ENCODE assay signal across 8 mouse cellular contexts in the genomic region with DNA sequence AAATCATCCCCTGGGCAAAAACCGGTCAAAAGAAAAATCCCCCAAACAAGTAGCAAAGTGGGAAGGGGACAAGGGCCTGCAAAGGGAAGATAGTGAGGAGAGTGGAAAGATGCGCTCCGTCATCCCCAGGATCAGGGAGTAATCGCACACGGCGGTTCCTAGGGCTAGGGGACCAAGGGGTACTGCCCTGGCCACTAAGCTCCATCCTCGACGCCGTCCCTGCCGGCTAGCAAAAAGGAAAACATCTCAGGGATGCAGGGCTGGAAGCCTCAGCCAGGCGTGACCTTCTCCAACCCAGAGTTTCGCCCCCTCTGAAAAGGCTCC. TPM values are rescaled to one million over a fixed set of nuclear protein-coding genes. Genes with fewer than 3 reads are reported as not detected.
DNase-seq lines count a peak whose midpoint lies in the region; ATAC-seq and TF ChIP-seq lines count a peak whose summit lies in the region.

No protein-coding gene starts in this region.

- H3K4me2 ChIP-seq in lung, embryonic 16.5 days (ENCODE audit: low read depth, low read length): peak overlapping the region; percentile 74

- no peaks in the 10 kb centered on the region for H3K9me3 ChIP-seq in lung, embryonic 16.5 days (ENCODE audit: control insufficient read depth, low read length)
- H3K9me3 ChIP-seq in hindbrain, embryonic 10.5 days: no peaks in the 10 kb centered on the region

- H3K9ac ChIP-seq in lung, embryonic 16.5 days (ENCODE audit: low read length): peak overlapping the region; percentile 83

- peaks cover 18% of the 10 kb centered on the region for H3K4me1 ChIP-seq in lung, embryonic 16.5 days (replicated peaks; ENCODE audit: control insufficient read depth, insufficient read depth, low read length)
- H3K4me1 ChIP-seq in cortical plate, adult 2 months (ENCODE audit: control insufficient read depth, insufficient read depth, low read length): peaks cover 6% of the 10 kb centered on the region; the same call in 1 of the 2 replicates
- peaks cover 23% of the 10 kb centered on the region for H3K4me1 ChIP-seq in hindbrain, embryonic 10.5 days (replicated peaks)

- H3K27me3 ChIP-seq in lung, embryonic 16.5 days (ENCODE audit: control insufficient read depth, insufficient read depth, low read depth, low read length): no peaks in the 10 kb centered on the region
- no peaks in the 10 kb centered on the region for H3K27me3 ChIP-seq in hindbrain, embryonic 10.5 days (ENCODE audit: insufficient read depth, poor library complexity, severe bottlenecking)

- TF ChIP-seq CTCF in cortical plate, adult 2 months (IDR thresholded peaks at IDR 0.05; ENCODE audit: extremely low read depth, insufficient read depth, low read length): no peak

- H3K36me3 ChIP-seq in lung, embryonic 16.5 days (ENCODE audit: control insufficient read depth, insufficient read depth, low read length): no peaks in the 10 kb centered on the region
- no peaks in the 10 kb centered on the region for H3K36me3 ChIP-seq in hindbrain, embryonic 10.5 days

- peak overlapping the region; percentile 96 for H3K27ac ChIP-seq in lung, embryonic 16.5 days (ENCODE audit: low read length)
- peak overlapping the region; percentile 95 for H3K27ac ChIP-seq in cortical plate, adult 2 months (ENCODE audit: insufficient read depth, low read length)
- H3K27ac ChIP-seq in hindbrain, embryonic 10.5 days: peak overlapping the region; percentile 98

- H3K4me3 ChIP-seq in lung, embryonic 16.5 days (ENCODE audit: low read length): peak overlapping the region; percentile 74
- peak overlapping the region; percentile 95 for H3K4me3 ChIP-seq in cortical plate, adult 2 months (ENCODE audit: insufficient read depth, low read length)
- peak overlapping the region; percentile 94 for H3K4me3 ChIP-seq in hindbrain, embryonic 10.5 days

- ATAC-seq in lung, embryonic 16.5 days (ENCODE audit: low read depth): peak; percentile 44
- ATAC-seq in megakaryocyte, adult 5-6 weeks (ENCODE audit: poor library complexity, severe bottlenecking): peak; percentile 25

- no peak for TF ChIP-seq POLR2A in cortical plate, adult 2 months (IDR thresholded peaks at IDR 0.05; ENCODE audit: extremely low read depth, insufficient read depth, low read length)

- under 1% methylated on average over 12 of the region's 12 CpGs for WGBS in lung, embryonic 16.5 days
- WGBS in hindbrain, embryonic 10.5 days: 0% methylated on average over 12 of the region's 12 CpGs

- intact Hi-C loops in left cerebral cortex, postnatal 4 days (cut with DNase I): no loop called here

- DNase-seq in lung, adult 18-20 months: no peak
- DNase-seq in hindbrain, embryonic 10.5 days (ENCODE audit: low spot score): no peak
- DNase-seq in testis, postnatal 14 days (ENCODE audit: low spot score): no peak
- no peak for DNase-seq in adrenal gland, postnatal 10 days
- no peak for DNase-seq in left cerebral cortex, postnatal 4 days

RNA-seq across cellular contexts. Expression of a gene that starts 0.8 kb away (rescaled TPM):
- 16.1 and 16.3 TPM in 2 replicates for polyA plus RNA-seq in lung, embryonic 16.5 days (2015; fragmentation: Nextera tagmentation; extraction: Ambion mirVana)
- 38.5 and 39.1 TPM in 2 replicates for polyA plus RNA-seq in cortical plate, adult 2 months (2012; rRNA removed)
- polyA plus RNA-seq in hindbrain, embryonic 10.5 days (2016; fragmentation: Nextera tagmentation; extraction: Ambion mirVana): 18.4 and 18.6 TPM in 2 replicates
- 33.2 and 49.0 TPM in 2 replicates for total RNA-seq in megakaryocyte, adult 5-6 weeks (2015)
- total RNA-seq in megakaryocyte, adult 5-6 weeks (2017): 18.4 and 26.0 TPM in 2 replicates
- 10 to 100 TPM; 25.6 to 29.5 TPM for total RNA-seq in adrenal gland, postnatal 10 days (2021)
- total RNA-seq in left cerebral cortex, postnatal 4 days (2021): 10 to 100 TPM; 67.1 to 75.6 TPM
